Mouse (Mus musculus) left cerebral cortex, postnatal 10 days (tissue): ENCODE results near the gene Pak7. TPM values are rescaled to one million over a fixed set of nuclear protein-coding genes. Genes with fewer than 3 reads are reported as not detected.
"Not testable (repeated sequence)": the region's sequence is repeated elsewhere in the genome, so short reads cannot be mapped to it uniquely, and the experiment has no call there.

Experiments
- DNase-seq, 2 experiments: peaks; one replicate each; pipeline ENCODE4 v3.0.0; 2021 to 2022; ENCODE audit warnings: low spot score in 2 of 2, mixed read lengths in 1 of 2; ENCODE audit errors: extremely low spot score in 1 of 2
- intact Hi-C: fragments of 180-260 bp; cut with DNase I; formaldehyde crosslinking; loops from one replicate; pipeline ENCODE4 v1.15.1; 2025
- total RNA-seq, 2 experiments: library from RNA; stranded (reverse); gene quantifications; 2 replicates each; pipeline ENCODE4 v1.2.3; 2021

The Pak7 gene
- total RNA-seq, 2 experiments from 2014 or later, result 39.6 to 44.6 TPM

GRCm38 (mm10) chr2:136241960-136242359 is 145.8 kb downstream of the Pak7 start:
- DNase-seq, intact Hi-C loops: not testable (repeated sequence)

GRCm38 (mm10) chr2:136231228-136231627 is 156.5 kb downstream of the Pak7 start:
- DNase-seq, result no peak
- intact Hi-C loops, result no loop called here

GRCm38 (mm10) chr2:136204034-136204433 is 183.7 kb downstream of the Pak7 start:
- DNase-seq, result no peak
- intact Hi-C loops, result no loop called here

DNA sequence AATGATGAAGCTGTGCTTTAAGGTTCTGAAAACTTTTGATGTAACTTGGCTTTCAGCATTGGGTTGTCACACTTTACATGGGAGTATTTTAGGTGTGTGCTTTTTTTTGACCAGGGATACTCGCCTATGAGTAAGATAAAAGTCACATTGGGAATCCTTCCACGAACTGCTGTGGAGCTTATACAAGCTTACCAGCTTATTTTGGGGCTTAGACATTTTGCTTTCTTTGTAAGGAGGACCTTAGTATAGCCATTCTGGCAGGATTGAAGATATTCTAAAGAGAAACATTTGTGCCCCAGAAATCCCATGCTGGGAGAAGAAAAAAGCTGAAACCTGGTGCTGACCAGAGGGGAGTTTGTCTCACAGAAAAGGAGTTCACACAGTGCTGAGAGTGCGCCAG is 212.7 kb downstream of the Pak7 start:
- intact Hi-C loops, result no loop called here
- DNase-seq, result no peak

DNA sequence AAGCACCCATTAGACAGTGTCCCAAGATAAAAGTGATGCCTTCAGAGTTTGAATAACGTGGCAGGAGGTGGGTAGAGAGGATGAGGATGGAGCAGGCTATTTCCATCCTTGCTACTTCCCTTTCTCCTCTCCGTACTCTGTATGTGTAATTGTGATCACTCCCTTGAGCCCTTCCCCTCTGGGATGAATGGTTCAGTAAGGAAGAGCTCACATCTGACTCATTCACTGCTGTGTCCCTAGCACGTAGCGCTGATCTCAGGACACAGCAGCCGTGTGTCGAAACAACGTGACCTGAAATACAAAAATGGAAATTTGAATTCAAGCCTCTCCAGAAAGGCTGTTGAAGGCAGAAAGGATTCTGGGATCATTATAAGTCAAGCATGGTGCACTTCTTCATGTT is 237.0 kb downstream of the Pak7 start:
- DNase-seq, result no peak

DNA sequence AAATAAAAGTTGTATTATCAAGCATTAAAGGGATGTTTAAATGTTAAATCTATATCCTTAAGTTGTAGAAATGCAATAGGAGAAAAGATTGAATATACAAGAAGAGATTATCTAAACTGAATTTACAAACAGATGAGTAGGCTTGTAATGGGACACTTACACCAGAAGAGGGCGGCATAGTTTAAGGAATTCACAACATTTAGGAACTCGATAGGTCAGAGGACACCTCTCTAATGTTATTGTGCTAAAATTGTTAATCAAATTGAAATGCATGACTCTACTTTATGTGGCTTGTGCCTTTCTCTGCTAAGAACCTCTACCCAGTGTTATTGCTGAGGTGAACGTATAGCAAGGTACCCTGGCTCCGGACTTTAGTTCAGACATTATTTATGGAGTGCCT is 238.2 kb downstream of the Pak7 start:
- intact Hi-C loops, result loop anchor here (2.0 kb wide), 1 partner anchor 299 kb away; no protein-coding TSS in a partner anchor
- peak in 1 of 2 experiments; percentile 22 for DNase-seq

More for the DNA sequence above, 237.0 kb downstream of the Pak7 start:
- intact Hi-C loops, result no loop called here

GRCm38 (mm10) chr2:136148999-136149398 is 238.8 kb downstream of the Pak7 start:
- peak; percentile 76 to 78 for DNase-seq

DNA sequence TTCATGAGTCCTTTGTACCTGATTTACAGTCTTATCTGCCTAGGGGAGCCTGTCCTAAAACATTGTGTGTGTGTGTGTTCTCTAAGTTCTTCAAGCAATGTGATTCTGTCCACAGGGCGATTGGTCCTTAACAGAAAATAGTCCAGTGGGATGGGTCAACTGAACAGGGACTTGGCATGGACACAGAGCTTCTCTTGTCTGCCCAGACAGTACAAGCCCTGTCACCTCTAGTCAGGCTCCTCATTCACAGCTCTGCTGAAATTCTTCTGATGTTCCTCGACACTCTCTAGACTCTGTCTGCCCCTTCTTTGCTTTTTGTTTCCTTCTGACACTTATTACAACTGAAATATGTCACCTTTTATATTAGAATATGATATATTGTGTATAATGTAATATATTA is 247.0 kb downstream of the Pak7 start:
- intact Hi-C loops, result loop anchor here (2.0 to 5.0 kb wide), 2 partner anchors 172 to 456 kb away; no protein-coding TSS in a partner anchor

More at GRCm38 (mm10) chr2:136148999-136149398, 238.8 kb downstream of the Pak7 start:
- intact Hi-C loops, result loop anchor here (2.0 kb wide), 1 partner anchor 300 kb away; no protein-coding TSS in a partner anchor

DNA sequence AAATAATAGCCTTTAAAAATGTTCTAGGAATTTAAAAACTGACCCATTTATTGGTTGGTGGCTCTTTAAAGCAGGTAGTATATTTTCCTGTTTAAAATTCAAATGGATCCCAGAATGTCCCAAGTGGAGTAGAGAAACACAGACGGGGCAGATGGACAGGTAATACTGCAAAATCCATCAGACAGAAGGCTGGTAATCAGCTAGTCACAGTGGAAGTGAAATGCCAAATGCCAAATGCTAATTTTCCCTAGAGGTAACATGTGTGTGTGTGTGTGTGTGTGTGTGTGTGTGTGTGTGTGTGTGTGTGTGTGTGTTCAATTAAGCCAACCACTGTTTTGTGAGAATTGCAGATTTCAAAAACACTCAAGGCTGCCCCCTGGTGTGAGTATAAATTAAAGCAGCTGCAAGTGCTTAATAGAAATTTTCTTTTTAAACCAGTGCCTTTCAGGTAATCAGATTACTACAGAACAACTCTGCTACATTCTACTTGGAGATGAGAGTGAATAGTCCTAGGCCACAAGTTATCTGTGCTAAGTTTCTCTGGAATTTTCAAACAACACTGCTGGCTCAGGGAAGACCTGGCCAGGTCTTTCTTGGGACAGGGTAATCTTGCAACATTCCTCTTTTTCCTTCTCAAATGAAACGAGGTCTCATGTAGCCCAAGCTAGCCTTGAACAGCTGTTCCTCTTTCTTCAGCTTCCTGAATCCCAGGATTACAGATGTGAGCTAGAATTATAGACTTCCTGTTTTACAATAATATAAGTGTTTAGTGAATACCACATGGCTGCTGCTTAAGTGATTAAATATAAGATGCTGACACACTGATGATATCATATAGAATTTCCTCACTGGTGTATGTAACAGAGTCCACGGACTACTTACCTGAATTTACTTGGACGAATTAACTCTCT is 248.4 kb downstream of the Pak7 start:
- peak; percentile 26 to 38 for DNase-seq

More for the DNA sequence above, 247.0 kb downstream of the Pak7 start:
- DNase-seq, result no peak

DNA sequence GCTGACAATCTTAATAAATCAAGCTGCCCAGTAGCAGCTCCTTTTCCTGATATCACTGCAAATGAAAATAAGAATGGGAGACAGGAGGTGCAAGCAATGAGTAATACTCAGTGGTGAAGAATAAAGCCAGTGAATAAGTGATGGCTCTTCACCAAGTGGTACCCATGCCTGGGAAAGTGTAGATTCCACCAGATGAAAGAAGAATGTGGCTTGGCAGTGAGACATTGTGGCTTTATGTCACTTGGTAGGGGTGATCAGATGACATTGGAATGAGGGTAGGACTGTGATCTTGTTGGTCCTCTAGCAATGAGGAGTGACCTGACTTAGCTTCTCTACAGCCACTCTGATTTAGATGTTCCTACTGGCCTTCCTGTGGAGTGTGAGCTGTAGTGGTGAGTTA is 249.3 kb downstream of the Pak7 start:
- intact Hi-C loops, result loop anchor here (5.0 kb wide), 1 partner anchor 131 kb away; no protein-coding TSS in a partner anchor

More for the DNA sequence above, 248.4 kb downstream of the Pak7 start:
- intact Hi-C loops, result loop anchor here (2.0 to 5.0 kb wide), 3 partner anchors 132 to 458 kb away; no protein-coding TSS in a partner anchor

GRCm38 (mm10) chr2:136121867-136122266 is 265.9 kb downstream of the Pak7 start:
- intact Hi-C loops, result no loop called here
- DNase-seq, result no peak

More for the DNA sequence above, 249.3 kb downstream of the Pak7 start:
- no peak for DNase-seq

GRCm38 (mm10) chr2:136118006-136118405 is 269.8 kb downstream of the Pak7 start:
- intact Hi-C loops, result loop anchor here (10.0 kb wide), 1 partner anchor 143 kb away; no protein-coding TSS in a partner anchor
- DNase-seq, result no peak

- intact Hi-C loops, result loop anchor here (10.0 kb wide), 1 partner anchor 139 kb away; no protein-coding TSS in a partner anchor
- no peak for DNase-seq
These were observed 274.4 kb downstream of the Pak7 start for GRCm38 (mm10) chr2:136113374-136113773.

DNA sequence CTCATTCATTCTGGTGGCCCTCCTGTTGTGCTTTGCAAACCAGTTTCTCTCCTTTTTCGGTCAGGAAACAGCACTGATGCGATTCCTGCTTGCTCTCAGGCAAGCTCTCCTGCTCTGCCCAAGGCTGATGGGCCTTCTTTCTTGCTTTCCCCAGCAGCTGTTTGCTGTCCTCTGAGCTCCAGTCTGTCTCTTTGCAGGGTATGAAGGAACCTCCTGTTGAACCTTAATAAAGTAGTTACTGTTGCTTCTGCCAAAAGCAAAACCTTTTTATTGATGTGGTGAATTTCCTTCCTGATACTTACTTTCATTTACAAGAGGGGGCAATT is 278.8 kb downstream of the Pak7 start:
- DNase-seq, result peak in 1 of 2 experiments; percentile 30
- intact Hi-C loops, result loop anchor here (10.0 kb wide), 1 partner anchor 104 kb away; no protein-coding TSS in a partner anchor

DNA sequence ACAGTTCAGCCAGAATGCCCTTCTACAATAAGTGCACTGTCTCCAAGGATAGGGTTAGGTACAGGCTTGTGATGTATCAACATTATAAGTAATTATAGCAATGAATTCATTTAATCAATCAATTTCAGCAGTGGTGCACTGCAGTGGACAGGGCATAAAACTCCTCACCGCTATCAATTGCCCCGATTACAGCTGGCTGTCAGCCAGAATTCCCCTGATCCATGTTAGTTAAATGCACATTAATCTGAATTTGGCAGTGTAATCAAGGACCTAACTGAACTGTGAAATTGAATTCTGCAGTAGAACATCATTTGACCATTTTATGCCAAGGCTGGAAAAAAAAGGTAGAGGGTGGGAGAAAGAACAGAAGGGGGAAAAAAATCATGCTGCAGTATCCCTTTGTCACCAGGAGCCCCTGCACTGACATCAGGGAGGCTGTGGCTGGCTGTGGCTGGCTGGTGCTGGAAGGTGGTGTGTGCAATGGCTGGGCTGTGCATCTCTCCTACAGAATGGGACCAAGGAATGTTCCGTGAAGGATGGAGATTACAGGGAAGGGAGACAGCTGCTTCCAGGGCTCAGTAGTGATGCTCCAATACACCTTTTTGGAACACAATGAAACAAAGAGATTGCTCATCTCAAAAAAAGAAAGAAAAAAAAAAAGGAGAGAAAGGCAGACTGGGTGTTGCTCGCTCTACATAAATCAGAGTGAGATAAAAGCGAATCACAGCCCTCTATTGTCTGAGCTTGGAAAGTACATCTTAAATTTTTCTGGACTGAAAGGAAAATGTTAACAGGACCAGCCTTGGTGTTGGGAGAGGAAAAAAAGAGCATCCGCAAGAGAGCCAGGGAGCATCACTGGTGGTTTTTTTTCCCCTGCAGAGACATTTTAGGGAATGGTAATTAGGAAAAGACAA is 279.4 kb downstream of the Pak7 start:
- intact Hi-C loops, result loop anchor here (10.0 kb wide), 1 partner anchor 104 kb away; no protein-coding TSS in a partner anchor
- peak in 1 of 2 experiments; percentile 32 for DNase-seq

DNA sequence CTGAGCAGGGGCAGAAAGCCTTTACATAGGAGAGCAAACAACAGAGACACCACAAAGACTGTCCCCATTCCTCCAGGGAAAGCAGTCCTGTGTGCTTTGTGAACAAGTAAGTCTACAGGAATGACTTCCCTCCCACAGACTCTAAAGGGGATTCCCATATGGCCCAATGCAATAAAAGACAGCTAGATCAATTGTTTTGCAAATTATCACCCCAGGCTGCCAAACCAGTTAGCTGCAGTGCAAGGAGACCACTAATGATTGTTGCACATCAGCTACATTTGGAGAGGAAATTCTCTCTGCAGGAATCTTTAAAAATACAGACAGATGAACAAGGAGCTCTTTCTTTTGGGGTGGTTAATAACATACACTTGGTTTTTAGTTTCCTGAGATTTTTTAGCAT is 280.2 kb downstream of the Pak7 start:
- no peak for DNase-seq
- intact Hi-C loops, result loop anchor here (10.0 kb wide), 1 partner anchor 103 kb away; no protein-coding TSS in a partner anchor

DNA sequence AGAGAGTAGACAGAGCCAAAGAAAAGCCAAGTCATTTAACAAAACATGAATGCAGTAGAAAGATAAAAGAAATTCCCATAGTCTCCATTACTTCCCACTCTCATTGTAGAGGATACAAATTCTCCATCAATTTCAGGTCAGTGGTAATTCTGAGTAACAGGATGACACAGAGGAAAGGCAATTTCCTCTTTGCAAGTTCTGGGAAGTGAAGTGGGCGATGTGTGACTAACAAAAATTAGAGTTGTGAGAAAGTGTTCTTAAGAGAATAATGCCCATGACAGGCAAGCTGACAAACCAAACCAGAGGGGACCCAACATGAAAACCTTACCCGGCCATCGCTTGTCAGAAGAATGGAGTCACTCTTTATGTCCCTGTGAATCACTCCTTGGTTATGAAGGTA is 290.6 kb downstream of the Pak7 start:
- intact Hi-C loops, result no loop called here
- no peak for DNase-seq

DNA sequence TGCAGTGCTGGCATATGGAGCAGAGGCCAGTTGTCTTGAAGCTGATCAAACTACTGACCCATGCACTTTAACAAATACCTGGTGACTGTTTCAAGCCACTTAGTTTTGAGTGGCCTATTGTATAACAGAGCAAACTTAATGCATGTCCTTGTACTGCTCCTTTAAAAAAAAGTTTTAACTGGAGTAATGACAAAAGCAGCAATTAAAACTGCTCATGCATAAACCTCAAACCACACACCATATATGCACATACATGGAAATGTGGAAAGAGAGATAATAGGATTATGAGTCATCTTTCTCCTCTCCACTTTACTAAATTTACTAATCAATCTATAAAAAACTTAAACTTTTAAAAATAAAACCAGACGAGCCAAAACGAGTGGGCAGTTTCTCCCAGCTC is 291.8 kb downstream of the Pak7 start:
- intact Hi-C loops, result no loop called here
- DNase-seq, result no peak

DNA sequence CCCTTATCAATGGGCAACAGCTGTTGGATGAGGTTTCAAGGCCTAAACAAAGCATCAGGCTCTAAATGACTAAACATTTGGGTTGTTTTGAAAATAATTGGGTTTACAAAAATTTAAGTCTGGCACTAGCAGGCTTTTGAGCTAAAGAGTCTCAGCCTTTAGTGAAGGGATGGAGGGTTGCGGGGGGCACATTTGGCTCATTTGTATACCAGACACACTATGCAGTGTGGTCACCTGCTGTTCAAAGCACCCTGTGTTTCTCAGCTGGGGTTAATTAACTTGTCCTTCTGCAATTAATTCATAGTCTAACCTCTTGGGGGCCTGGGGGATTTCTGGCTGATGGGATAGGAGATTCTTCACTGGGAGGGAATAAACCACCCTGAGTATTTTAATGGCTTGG is 323.4 kb downstream of the Pak7 start:
- DNase-seq, result no peak
- intact Hi-C loops, result no loop called here
